Mouse (Mus musculus): ENCODE data around the gene Olfr266.

The Olfr266 gene

GRCm38 (mm10) chr3:106826187-106826586 lies at the start of gene Olfr266:
Gene Olfr266, minus strand, starts transcription at chr3:106826287.
- Histone ChIP-seq H3K36me3 (ENCODE audit: insufficient read depth, low read length) (no peaks in the 10 kb centered on the region), H3K9me3 (ENCODE audit: low read length) (no peaks in the 10 kb centered on the region), H3K27me3 (ENCODE audit: insufficient read depth, low read length) (no peaks in the 10 kb centered on the region), H3K4me1 (replicated peaks; ENCODE audit: low read depth, low read length) (no peaks in the 10 kb centered on the region), H3K4me3 (replicated peaks; ENCODE audit: low read length) (no peak within 1 kb of the TSS)
- TF ChIP-seq CTCF (conservative IDR thresholded peaks at IDR 0.05; ENCODE audit: low read length) (no peak), NANOG (IDR thresholded peaks at IDR 0.05; ENCODE audit: borderline replicate concordance, low read length) (no peak), POU5F1 (IDR thresholded peaks at IDR 0.05; ENCODE audit: borderline replicate concordance, low read length) (no peak)

- no peaks in the 10 kb centered on the region for H3K36me3 ChIP-seq (ENCODE audit: insufficient read depth, low read length)
- H3K4me3 ChIP-seq (replicated peaks; ENCODE audit: low read length): no peak overlapping the region
- H3K4me1 ChIP-seq (replicated peaks; ENCODE audit: low read depth, low read length): no peaks in the 10 kb centered on the region
- no peaks in the 10 kb centered on the region for H3K27me3 ChIP-seq (ENCODE audit: insufficient read depth, low read length)
- TF ChIP-seq POU5F1 (IDR thresholded peaks at IDR 0.05; ENCODE audit: borderline replicate concordance, low read length) (no peak), CTCF (conservative IDR thresholded peaks at IDR 0.05; ENCODE audit: low read length) (no peak), NANOG (IDR thresholded peaks at IDR 0.05; ENCODE audit: borderline replicate concordance, low read length) (no peak)
- H3K9me3 ChIP-seq (ENCODE audit: low read length): peaks cover 8% of the 10 kb centered on the region
Observed at GRCm38 (mm10) chr3:106875626-106876025, 49.5 kb upstream of the Olfr266 start.

- Histone ChIP-seq H3K9me3 (ENCODE audit: low read length) (peaks cover 8% of the 10 kb centered on the region), H3K4me3 (replicated peaks; ENCODE audit: low read length) (no peak overlapping the region), H3K36me3 (ENCODE audit: insufficient read depth, low read length) (no peaks in the 10 kb centered on the region), H3K4me1 (replicated peaks; ENCODE audit: low read depth, low read length) (no peaks in the 10 kb centered on the region), H3K27me3 (ENCODE audit: insufficient read depth, low read length) (no peaks in the 10 kb centered on the region)
- TF ChIP-seq NANOG (IDR thresholded peaks at IDR 0.05; ENCODE audit: borderline replicate concordance, low read length) (no peak), CTCF (conservative IDR thresholded peaks at IDR 0.05; ENCODE audit: low read length) (no peak), POU5F1 (IDR thresholded peaks at IDR 0.05; ENCODE audit: borderline replicate concordance, low read length) (no peak)
Observed at GRCm38 (mm10) chr3:106872893-106873292, 46.8 kb upstream of the Olfr266 start.

GRCm38 (mm10) chr3:106832107-106832506 lies 6.0 kb upstream of the Olfr266 start:
- Histone ChIP-seq H3K27me3 (ENCODE audit: insufficient read depth, low read length) (no peaks in the 10 kb centered on the region), H3K4me1 (replicated peaks; ENCODE audit: low read depth, low read length) (no peaks in the 10 kb centered on the region), H3K36me3 (ENCODE audit: insufficient read depth, low read length) (no peaks in the 10 kb centered on the region), H3K9me3 (ENCODE audit: low read length) (peaks cover 20% of the 10 kb centered on the region), H3K4me3 (replicated peaks; ENCODE audit: low read length) (no peak overlapping the region)
- TF ChIP-seq CTCF (conservative IDR thresholded peaks at IDR 0.05; ENCODE audit: low read length) (no peak), POU5F1 (IDR thresholded peaks at IDR 0.05; ENCODE audit: borderline replicate concordance, low read length) (no peak), NANOG (IDR thresholded peaks at IDR 0.05; ENCODE audit: borderline replicate concordance, low read length) (no peak)

- Histone ChIP-seq H3K36me3 (ENCODE audit: insufficient read depth, low read length) (no peaks in the 10 kb centered on the region), H3K9me3 (ENCODE audit: low read length) (no peaks in the 10 kb centered on the region), H3K4me1 (replicated peaks; ENCODE audit: low read depth, low read length) (no peaks in the 10 kb centered on the region), H3K4me3 (replicated peaks; ENCODE audit: low read length) (no peak overlapping the region), H3K27me3 (ENCODE audit: insufficient read depth, low read length) (no peaks in the 10 kb centered on the region)
- TF ChIP-seq POU5F1 (IDR thresholded peaks at IDR 0.05; ENCODE audit: borderline replicate concordance, low read length) (no peak), CTCF (conservative IDR thresholded peaks at IDR 0.05; ENCODE audit: low read length) (no peak), NANOG (IDR thresholded peaks at IDR 0.05; ENCODE audit: borderline replicate concordance, low read length) (no peak)
Observed at GRCm38 (mm10) chr3:106817676-106818075, 8.4 kb downstream of the Olfr266 start.

GRCm38 (mm10) chr3:106808972-106809695 lies 17.0 kb downstream of the Olfr266 start:
- Histone ChIP-seq H3K36me3 (ENCODE audit: insufficient read depth, low read length) (no peaks in the 10 kb centered on the region), H3K4me3 (replicated peaks; ENCODE audit: low read length) (no peak overlapping the region), H3K27me3 (ENCODE audit: insufficient read depth, low read length) (no peaks in the 10 kb centered on the region), H3K4me1 (replicated peaks; ENCODE audit: low read depth, low read length) (no peaks in the 10 kb centered on the region), H3K9me3 (ENCODE audit: low read length) (no peaks in the 10 kb centered on the region)
- no peak for TF ChIP-seq POU5F1 (IDR thresholded peaks at IDR 0.05; ENCODE audit: borderline replicate concordance, low read length)
- no peak for TF ChIP-seq CTCF (conservative IDR thresholded peaks at IDR 0.05; ENCODE audit: low read length)
- TF ChIP-seq NANOG (IDR thresholded peaks at IDR 0.05; ENCODE audit: borderline replicate concordance, low read length): no peak

- H3K36me3 ChIP-seq (ENCODE audit: insufficient read depth, low read length): no peaks in the 10 kb centered on the region
- peaks cover 12% of the 10 kb centered on the region for H3K9me3 ChIP-seq (ENCODE audit: low read length)
- TF ChIP-seq CTCF (conservative IDR thresholded peaks at IDR 0.05; ENCODE audit: low read length): no peak
- TF ChIP-seq NANOG (IDR thresholded peaks at IDR 0.05; ENCODE audit: borderline replicate concordance, low read length): no peak
- TF ChIP-seq POU5F1 (IDR thresholded peaks at IDR 0.05; ENCODE audit: borderline replicate concordance, low read length): no peak
- no peaks in the 10 kb centered on the region for H3K27me3 ChIP-seq (ENCODE audit: insufficient read depth, low read length)
- H3K4me1 ChIP-seq (replicated peaks; ENCODE audit: low read depth, low read length): no peaks in the 10 kb centered on the region
- H3K4me3 ChIP-seq (replicated peaks; ENCODE audit: low read length): no peak overlapping the region
Observed at GRCm38 (mm10) chr3:106798079-106798478, 28.0 kb downstream of the Olfr266 start.

GRCm38 (mm10) chr3:106789930-106790329 lies 36.2 kb downstream of the Olfr266 start, which contains the start of gene Cd53:
Gene Cd53, minus strand, starts transcription at chr3:106790149.
- no peaks in the 10 kb centered on the region for H3K27me3 ChIP-seq (ENCODE audit: insufficient read depth, low read length)
- TF ChIP-seq POU5F1 (IDR thresholded peaks at IDR 0.05; ENCODE audit: borderline replicate concordance, low read length): no peak
- TF ChIP-seq NANOG (IDR thresholded peaks at IDR 0.05; ENCODE audit: borderline replicate concordance, low read length): no peak
- no peak for TF ChIP-seq CTCF (conservative IDR thresholded peaks at IDR 0.05; ENCODE audit: low read length)

More at GRCm38 (mm10) chr3:106789930-106790329, 36.2 kb downstream of the Olfr266 start, which contains the start of gene Cd53:
- Histone ChIP-seq H3K9me3 (ENCODE audit: low read length) (no peaks in the 10 kb centered on the region), H3K36me3 (ENCODE audit: insufficient read depth, low read length) (no peaks in the 10 kb centered on the region), H3K4me3 (replicated peaks; ENCODE audit: low read length) (no peak within 1 kb of the TSS), H3K4me1 (replicated peaks; ENCODE audit: low read depth, low read length) (no peaks in the 10 kb centered on the region)
